Mouse (Mus musculus) kidney, adult 2 months (tissue): ENCODE results near the gene Fkbp3.

Experiments used
- CTCF ChIP-seq: fragments of 200-500 bp; conservative IDR thresholded peaks from 2 replicates; pipeline ENCODE4 v1.5.1; 2011; ENCODE audit warnings: low read depth, mild to moderate bottlenecking, control low read depth, low read length, moderate library complexity, mixed read lengths; ENCODE audit not compliant: insufficient read depth, insufficient read length
- POLR2A ChIP-seq: fragments of 200-500 bp; IDR thresholded peaks from one replicate; pipeline ENCODE4 v1.6.1; 2011; ENCODE audit warnings: low read depth, low read length, control low read depth

- TF ChIP-seq CTCF (no peak), POLR2A (no peak)
These were observed 25.0 kb downstream of the Fkbp3 start for GRCm38 (mm10) chr12:65048799-65049198.
